Mouse (Mus musculus) gonadal fat pad, adult 2 months (tissue): ENCODE results near the gene Notch3. TPM values are rescaled to one million over a fixed set of nuclear protein-coding genes. Genes with fewer than 3 reads are reported as not detected.
"Not testable (repeated sequence)": the region's sequence is repeated elsewhere in the genome, so short reads cannot be mapped to it uniquely, and the experiment has no call there.

Experiments
- DNase-seq: peaks from one replicate; pipeline ENCODE4 v3.0.0-alpha.2; 2012; ENCODE audit warnings: low read depth
- polyA plus RNA-seq: library from polyadenylated mRNA; depleted of rRNA; stranded (reverse); fragments of >200 nt; gene quantifications from 2 replicates; pipeline ENCODE4 v1.2.3, GENCODE M21; 2012; rRNA removed

Gene Notch3
- 41.3 and 41.7 TPM in 2 replicates for polyA plus RNA-seq

- DNase-seq = no peak
Observed at GRCm38 (mm10) chr17:32166687-32167086, at the start of gene Notch3. Gene Notch3 (minus strand): TSS chr17:32166852.

GRCm38 (mm10) chr17:32215587-32215986 is 48.9 kb upstream of the Notch3 start:
- not testable (repeated sequence) for DNase-seq

- not testable (repeated sequence) for DNase-seq
Observed at GRCm38 (mm10) chr17:32211554-32211953, 44.9 kb upstream of the Notch3 start.

- no peak for DNase-seq
Observed at GRCm38 (mm10) chr17:32209752-32210151, 43.1 kb upstream of the Notch3 start.

GRCm38 (mm10) chr17:32209144-32209543 is 42.5 kb upstream of the Notch3 start:
- DNase-seq = no peak

- DNase-seq = peak; percentile 54
Observed at GRCm38 (mm10) chr17:32207586-32208245, 41.1 kb upstream of the Notch3 start.

GRCm38 (mm10) chr17:32205345-32205744 is 38.7 kb upstream of the Notch3 start:
- no peak for DNase-seq

GRCm38 (mm10) chr17:32202972-32203371 is 36.3 kb upstream of the Notch3 start:
- no peak for DNase-seq

- no peak for DNase-seq
Observed at GRCm38 (mm10) chr17:32201086-32201485, 34.4 kb upstream of the Notch3 start.

GRCm38 (mm10) chr17:32199796-32200195 is 33.1 kb upstream of the Notch3 start:
- no peak for DNase-seq

- no peak for DNase-seq
Observed at GRCm38 (mm10) chr17:32197156-32197555, 30.5 kb upstream of the Notch3 start.

- DNase-seq = no peak
Observed at GRCm38 (mm10) chr17:32195725-32196124, 29.1 kb upstream of the Notch3 start.

GRCm38 (mm10) chr17:32193010-32193409 is 26.4 kb upstream of the Notch3 start:
- DNase-seq = no peak

GRCm38 (mm10) chr17:32189850-32190249 is 23.2 kb upstream of the Notch3 start:
- no peak for DNase-seq

- no peak for DNase-seq
Observed at GRCm38 (mm10) chr17:32188863-32189636, 22.4 kb upstream of the Notch3 start, which contains the start of gene Ephx3. Gene Ephx3 (minus strand): TSS chr17:32189549.

GRCm38 (mm10) chr17:32183017-32183416 is 16.4 kb upstream of the Notch3 start:
- DNase-seq = no peak

GRCm38 (mm10) chr17:32179621-32180491 is 13.2 kb upstream of the Notch3 start:
- DNase-seq = no peak

- no peak for DNase-seq
Observed at GRCm38 (mm10) chr17:32176919-32177318, 10.3 kb upstream of the Notch3 start.

- DNase-seq = no peak
Observed at GRCm38 (mm10) chr17:32173166-32173565, 6.5 kb upstream of the Notch3 start.

- no peak for DNase-seq
Observed at GRCm38 (mm10) chr17:32172485-32172884, 5.8 kb upstream of the Notch3 start.

- DNase-seq = no peak
Observed at GRCm38 (mm10) chr17:32169518-32170225, 3.0 kb upstream of the Notch3 start.
